Mouse (Mus musculus) adrenal gland, postnatal 10 days (tissue): ENCODE data around the gene Grtp1. TPM values are rescaled to one million over a fixed set of nuclear protein-coding genes. Genes with fewer than 3 reads are reported as not detected.

ENCODE experiments used
- DNase-seq: peaks from one replicate; pipeline ENCODE4 v3.0.0; 2021; ENCODE audit warnings: mixed read lengths
- total RNA-seq, 2 experiments: library from RNA; stranded (reverse); gene quantifications; 2 replicates each; pipeline ENCODE4 v1.2.3; 2021

The Grtp1 gene
- total RNA-seq, 2 experiments from 2014 or later, result 10.3 to 13.4 TPM

DNA sequence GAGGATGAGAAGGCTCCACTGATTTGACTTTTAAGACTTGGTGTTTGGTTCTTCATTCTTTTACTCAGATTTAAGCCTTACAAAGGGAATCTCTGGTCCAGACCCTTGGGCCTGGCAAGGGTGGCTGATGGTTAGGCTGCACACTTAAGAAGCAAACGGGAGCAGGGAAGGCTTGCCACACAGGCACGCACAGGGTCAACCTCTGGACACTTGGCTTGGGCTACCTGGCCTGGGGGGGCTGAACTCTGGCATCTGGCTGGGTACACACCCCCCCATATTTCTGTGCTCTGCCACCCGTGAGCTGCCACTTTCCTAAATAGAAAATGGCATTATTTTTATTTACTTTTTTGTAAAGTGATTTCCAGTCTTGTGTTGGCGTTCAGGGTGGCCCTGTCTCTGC is 25.6 kb downstream of the Grtp1 start:
- no peak for DNase-seq

- no peak for DNase-seq
These were observed 26.1 kb downstream of the Grtp1 start for GRCm38 (mm10) chr8:13174305-13174704.

GRCm38 (mm10) chr8:13170510-13170909 is 29.9 kb downstream of the Grtp1 start:
- no peak for DNase-seq

DNA sequence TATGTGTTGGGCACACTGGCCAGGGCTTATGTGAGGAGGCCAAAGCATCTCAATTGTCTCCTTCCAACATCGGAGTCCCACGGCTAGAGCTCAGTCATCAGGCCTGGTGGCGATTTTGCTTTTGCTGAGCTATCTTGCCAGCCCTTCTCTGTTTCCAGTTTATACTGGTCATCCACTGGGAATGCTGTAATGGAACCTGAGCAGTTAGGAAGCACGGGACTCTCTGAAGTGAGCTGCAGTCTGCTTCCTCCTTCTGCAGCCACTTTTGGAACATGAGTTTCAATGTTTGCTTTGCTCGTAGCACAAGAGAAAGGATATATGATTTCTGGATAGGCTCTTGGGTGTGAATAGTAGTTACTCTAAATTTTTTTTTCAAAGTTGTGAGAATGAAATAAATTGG is 36.1 kb downstream of the Grtp1 start:
- no peak for DNase-seq

- DNase-seq, result no peak
These were observed 36.9 kb downstream of the Grtp1 start for GRCm38 (mm10) chr8:13163563-13163962.

GRCm38 (mm10) chr8:13162098-13162497 is 38.3 kb downstream of the Grtp1 start:
- DNase-seq, result peak; percentile 45

DNA sequence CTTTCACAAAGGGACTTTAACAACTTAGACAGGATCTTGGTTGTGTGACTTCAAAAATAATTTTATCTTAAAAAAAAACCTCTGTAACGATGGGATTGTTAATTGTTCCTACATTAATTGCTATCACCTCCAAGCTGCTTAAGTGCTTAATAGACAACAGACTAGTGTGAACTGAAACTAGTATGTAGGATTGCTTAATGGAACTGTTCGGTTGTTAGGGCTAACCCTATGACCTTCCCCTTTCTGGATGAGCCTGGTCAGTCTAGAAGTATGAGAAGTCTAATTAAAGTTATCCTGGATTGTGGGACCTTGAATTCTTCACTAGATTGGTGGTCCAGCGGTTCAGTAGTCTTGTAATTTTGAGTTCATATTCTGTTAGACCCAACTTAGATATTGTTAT is 39.7 kb downstream of the Grtp1 start:
- no peak for DNase-seq

- no peak for DNase-seq
These were observed 41.0 kb downstream of the Grtp1 start for GRCm38 (mm10) chr8:13159377-13159881.

DNA sequence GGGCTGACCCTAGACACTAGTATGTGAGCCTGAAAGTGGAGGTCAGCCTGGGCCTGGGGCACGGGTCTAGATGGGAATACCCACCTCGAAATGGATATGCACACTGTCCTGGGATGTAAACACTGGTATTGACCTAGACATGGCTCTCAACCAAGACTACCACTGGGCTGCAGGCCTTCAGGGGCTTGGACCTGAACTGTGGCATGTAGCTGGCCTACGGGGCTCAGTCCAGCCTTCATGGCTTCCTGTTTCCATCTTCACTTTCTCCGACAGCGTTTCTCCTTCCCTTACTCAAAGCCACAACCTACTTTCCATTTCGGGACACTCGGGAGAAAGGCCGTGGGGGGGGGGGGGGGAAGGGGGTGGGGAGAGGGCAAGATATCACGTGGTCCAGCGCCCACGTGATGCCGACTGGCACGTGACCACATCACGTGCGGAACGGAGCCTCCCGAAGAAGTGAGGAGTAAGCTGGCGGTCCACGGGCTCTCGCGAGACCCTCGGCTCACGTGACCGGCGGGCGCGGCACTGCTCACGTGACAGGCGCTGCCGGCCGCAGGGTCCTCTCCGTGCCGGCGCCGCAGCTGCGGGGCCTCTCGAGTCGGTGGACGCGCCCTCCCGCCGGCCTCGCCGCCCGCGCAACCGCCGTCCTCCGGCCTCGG is 41.6 kb downstream of the Grtp1 start, which contains the start of gene Lamp1:
TSS of gene Lamp1 (plus strand) at position 444 of the 659 bp plus-strand sequence.
- peak; percentile 100 for DNase-seq

- DNase-seq, result no peak
These were observed 43.9 kb downstream of the Grtp1 start for GRCm38 (mm10) chr8:13156327-13157097.

- DNase-seq, result no peak
These were observed 45.1 kb downstream of the Grtp1 start for GRCm38 (mm10) chr8:13155358-13155757.

DNA sequence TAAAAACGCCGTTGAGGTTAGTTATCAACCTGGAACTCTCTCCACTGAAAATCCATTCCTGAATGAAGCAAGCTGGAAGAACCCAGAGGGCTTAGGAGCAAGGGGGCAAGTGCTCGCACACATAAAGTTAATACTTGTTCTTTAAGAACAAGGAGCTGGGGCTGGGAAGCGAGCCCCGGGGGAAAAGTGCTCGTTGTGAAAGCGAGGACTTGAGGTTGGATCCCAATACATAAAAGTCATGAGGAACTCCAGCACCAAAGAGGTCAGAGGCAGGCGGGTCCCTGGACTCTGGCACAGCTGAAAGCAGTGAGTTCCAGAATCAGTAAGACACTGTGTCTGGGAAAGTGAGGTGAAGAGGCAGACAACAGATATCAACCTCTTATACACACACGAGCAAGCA is 46.3 kb downstream of the Grtp1 start:
- DNase-seq, result peak; percentile 67

GRCm38 (mm10) chr8:13150929-13151328 is 49.5 kb downstream of the Grtp1 start:
- no peak for DNase-seq

DNA sequence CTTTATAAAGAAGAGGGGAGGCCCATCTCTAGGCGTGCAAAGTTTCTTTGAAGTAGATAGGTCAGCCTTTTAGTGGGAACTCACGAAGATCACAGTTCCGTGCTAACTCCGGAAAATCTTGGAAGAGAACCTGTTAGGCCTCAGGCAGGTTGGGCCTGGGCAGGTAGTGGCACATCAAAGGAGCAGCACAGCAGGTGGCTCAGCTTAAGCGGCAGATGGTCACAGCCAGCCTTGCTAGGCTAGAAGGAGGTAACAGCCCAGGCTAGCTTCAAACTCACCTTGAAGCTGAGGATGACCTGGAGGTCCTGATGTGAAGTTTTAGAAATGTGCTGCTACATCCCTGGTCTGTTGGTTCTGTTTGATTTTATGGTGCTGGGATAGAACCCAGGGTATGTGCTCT is 50.6 kb downstream of the Grtp1 start:
- DNase-seq, result no peak

DNA sequence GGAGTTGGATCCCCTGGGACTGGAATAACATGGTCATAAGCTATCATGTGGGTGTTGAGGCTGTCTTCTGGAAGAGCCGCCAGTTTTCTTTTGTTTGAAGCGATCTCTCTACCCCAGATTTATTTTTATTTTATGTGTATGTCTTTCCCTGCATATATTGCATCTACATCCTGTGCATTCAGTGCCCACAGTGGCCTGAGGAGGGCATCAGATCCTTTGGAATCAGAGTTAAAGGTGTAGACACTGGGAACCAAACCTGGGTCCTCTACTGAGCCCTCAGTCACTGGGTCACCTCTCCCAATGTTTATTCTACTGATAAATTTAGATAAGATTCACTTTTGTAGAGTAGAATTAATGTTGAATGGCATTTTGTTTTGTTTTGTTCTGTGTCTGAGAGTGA is 51.1 kb downstream of the Grtp1 start:
- no peak for DNase-seq

DNA sequence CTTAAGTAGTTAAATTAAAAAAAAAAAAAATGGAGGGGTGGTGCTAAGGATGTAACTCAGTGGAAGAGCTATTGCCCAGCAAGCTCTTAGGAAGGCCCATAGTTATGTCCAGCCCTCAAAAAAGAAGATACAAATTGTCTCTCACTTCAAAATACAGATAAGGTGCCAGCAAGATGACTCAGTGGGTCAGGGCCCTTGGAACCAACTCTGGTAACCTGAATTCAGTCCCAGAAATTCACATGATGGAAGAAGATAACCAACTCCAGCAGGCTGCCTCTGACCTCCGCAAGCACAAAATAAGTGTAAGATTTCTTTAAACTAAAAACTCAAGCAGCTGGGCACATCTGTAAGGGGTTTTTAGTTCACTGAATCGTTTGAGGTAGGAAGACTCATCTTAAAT is 51.9 kb downstream of the Grtp1 start:
- peak; percentile 36 for DNase-seq

DNA sequence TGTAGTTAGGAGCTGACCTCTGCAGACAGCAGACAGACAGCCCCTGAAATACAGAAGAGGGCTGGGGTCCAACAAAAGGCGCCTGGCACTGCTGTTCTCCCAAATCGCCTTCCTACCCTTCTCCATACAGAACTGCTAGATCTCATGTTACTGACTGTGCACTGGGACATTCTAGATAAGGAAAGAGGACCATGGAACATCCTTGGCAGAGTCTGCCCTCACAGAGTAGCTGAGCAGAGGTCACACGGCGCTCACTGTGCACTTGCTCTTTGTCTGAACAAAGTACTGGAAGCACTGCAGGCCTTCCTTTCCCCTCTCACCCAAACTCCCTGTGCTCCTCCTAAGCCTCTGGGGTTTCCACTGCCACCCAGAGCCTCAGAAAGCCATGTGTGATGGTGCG is 58.7 kb downstream of the Grtp1 start:
- DNase-seq, result no peak

GRCm38 (mm10) chr8:13139641-13140182 is 60.7 kb downstream of the Grtp1 start:
- DNase-seq, result no peak

- DNase-seq, result peak; percentile 75
These were observed 68.2 kb downstream of the Grtp1 start for GRCm38 (mm10) chr8:13132220-13132619.

DNA sequence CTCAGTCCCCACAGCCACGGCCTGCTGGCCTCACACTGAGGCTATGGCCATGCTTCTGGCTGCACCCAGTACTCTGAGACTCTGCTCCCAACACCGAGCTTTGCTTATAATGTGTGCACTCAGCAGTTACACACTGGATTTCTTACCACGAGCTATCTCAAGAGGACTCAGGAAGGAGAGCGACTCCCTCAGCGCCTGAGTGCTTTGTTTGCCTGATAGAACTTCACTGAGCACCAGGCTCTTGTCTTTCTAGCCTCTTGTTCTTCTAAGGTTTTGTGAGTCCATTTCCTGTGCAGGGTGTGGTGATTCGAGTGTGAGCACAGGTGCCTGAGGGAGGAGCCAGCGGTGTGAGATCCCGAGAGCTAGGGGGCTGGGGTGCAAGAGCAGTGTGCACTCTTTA is 75.5 kb downstream of the Grtp1 start:
- DNase-seq, result no peak

- DNase-seq, result no peak
These were observed 77.5 kb downstream of the Grtp1 start for GRCm38 (mm10) chr8:13122887-13123421.
